Mouse (Mus musculus) neural tube, embryonic 13.5 days (tissue): ENCODE measurements around the gene Ube2r2. TPM values are rescaled to one million over a fixed set of nuclear protein-coding genes. Genes with fewer than 3 reads are reported as not detected.

Experiments
- ATAC-seq: fragments of 200-750 bp; cut with Nextera tagmentation; 2 replicates; pipeline ENCODE4 v1.8.0; 2017; ENCODE audit warnings: low read depth, mild to moderate bottlenecking, moderate TSS enrichment, moderate library complexity
- H3K27ac ChIP-seq: fragments of 300-500 bp; sonication (generic); replicated peaks from 2 replicates; pipeline ENCODE4 v1.5.1; 2015; ENCODE audit warnings: moderate library complexity, mild to moderate bottlenecking, inconsistent platforms
- H3K27me3 ChIP-seq: fragments of 300-500 bp; sonication (generic); 2 replicates; pipeline ENCODE4 v1.6.1; 2015; ENCODE audit warnings: mild to moderate bottlenecking, inconsistent platforms
- H3K36me3 ChIP-seq: fragments of 300-500 bp; sonication (generic); 2 replicates; pipeline ENCODE4 v1.6.1; 2015; ENCODE audit warnings: mild to moderate bottlenecking, inconsistent platforms
- H3K4me1 ChIP-seq: fragments of 300-500 bp; sonication (generic); replicated peaks from 2 replicates; pipeline ENCODE4 v1.6.1; 2015; ENCODE audit warnings: inconsistent platforms
- H3K4me2 ChIP-seq: fragments of 300-500 bp; sonication (generic); 2 replicates; pipeline ENCODE4 v1.6.1; 2015; ENCODE audit warnings: inconsistent platforms, mild to moderate bottlenecking, moderate library complexity
- H3K4me3 ChIP-seq: fragments of 300-500 bp; sonication (generic); 2 replicates; pipeline ENCODE4 v1.5.1; 2015; ENCODE audit warnings: mild to moderate bottlenecking, inconsistent platforms
- H3K9ac ChIP-seq: fragments of 300-500 bp; sonication (generic); 2 replicates; pipeline ENCODE4 v1.6.1; 2015; ENCODE audit warnings: moderate library complexity, mild to moderate bottlenecking, inconsistent platforms
- H3K9me3 ChIP-seq: fragments of 300-500 bp; sonication (generic); 2 replicates; pipeline ENCODE4 v1.6.1; 2016; ENCODE audit warnings: inconsistent platforms
- WGBS: fragments of 180-500 bp; shearing (Covaris S2); methylation state at CpG from one replicate; pipeline ENCODE4 v1.1.7; 2015; 5-methylcytosine and 5-hydroxymethylcytosine counted together
- polyA plus RNA-seq: library from polyadenylated mRNA; unstranded; fragments of >200 nt; fragmentation: Nextera tagmentation; extraction: Ambion mirVana; gene quantifications from 2 replicates; pipeline ENCODE4 v1.2.1, GENCODE M21; 2015

Ube2r2 gene
- 70.0 and 79.9 TPM in 2 replicates for polyA plus RNA-seq

DNA sequence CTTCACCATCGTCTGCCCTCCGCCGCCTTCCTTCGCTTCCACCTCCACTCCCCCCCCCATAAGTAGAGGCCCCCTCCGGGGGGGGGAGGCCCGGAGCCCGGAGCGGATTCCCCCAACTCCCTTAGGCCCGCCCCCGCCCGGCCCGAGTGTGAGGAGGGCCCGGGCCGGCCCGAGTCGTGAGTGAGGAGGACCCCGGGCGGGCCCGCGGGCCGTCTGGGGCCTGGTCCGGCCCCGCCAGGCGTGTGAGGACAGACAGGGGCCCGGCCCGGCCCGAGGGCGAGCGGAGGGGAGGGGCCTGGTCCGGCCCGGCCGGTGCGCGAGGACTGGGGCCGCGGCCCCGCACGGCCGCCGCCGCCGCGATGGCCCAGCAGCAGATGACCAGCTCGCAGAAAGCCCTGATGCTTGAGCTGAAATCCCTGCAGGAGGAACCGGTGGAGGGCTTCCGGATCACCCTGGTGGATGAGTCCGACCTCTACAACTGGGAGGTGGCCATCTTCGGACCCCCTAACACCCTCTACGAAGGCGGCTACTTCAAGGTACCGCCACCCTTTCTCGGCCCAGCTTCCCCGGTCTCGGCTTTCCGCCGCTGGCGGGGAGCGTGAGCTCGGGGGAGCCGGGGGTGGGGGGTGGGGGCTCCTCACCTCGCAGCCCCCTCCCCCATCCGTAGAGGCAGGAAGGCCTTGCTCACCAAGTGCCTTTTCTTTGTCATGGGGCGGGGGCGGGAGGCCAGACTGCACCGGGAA lies at the start of gene Ube2r2:
Ube2r2 (plus strand) TSS at position 33 of the 743 bp plus-strand sequence.
- Histone ChIP-seq H3K4me3 (peak within 1 kb of the TSS; percentile 92), H3K4me1 (peaks cover 32% of the 10 kb centered on the region), H3K9ac (peak within 1 kb of the TSS; percentile 100), H3K27ac (peak within 1 kb of the TSS; percentile 100), H3K36me3 (peaks cover 16% of the 10 kb centered on the region), H3K27me3 (no peaks in the 10 kb centered on the region), H3K4me2 (peak within 1 kb of the TSS; percentile 79), H3K9me3 (no peaks in the 10 kb centered on the region)
- 0% methylated on average over 58 of the region's 65 CpGs for WGBS
- ATAC-seq = peak; percentile 81

DNA sequence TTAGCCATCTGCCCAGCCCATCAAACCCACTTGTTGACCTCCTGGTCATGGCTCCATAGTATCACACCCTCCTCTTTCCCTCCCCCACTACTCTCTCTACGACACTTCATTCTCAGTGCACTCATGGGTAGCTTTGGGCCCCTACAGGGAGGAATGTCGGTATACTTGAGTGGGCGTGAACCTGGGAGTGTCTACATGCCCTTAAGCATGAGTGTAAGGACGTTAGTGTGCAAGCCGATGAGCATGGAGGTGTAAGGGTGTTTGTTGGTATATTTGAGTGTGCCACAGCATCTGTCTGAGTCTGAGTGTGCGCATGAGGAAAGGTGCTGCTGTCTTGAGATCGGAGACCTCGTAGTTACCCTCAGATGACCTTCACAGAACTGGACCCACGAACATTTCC lies 48.6 kb upstream of the Ube2r2 start:
- no peak for ATAC-seq
- Histone ChIP-seq H3K9me3 (no peaks in the 10 kb centered on the region), H3K9ac (no peak overlapping the region), H3K4me3 (no peak overlapping the region), H3K27me3 (no peaks in the 10 kb centered on the region), H3K4me1 (no peaks in the 10 kb centered on the region), H3K36me3 (no peaks in the 10 kb centered on the region), H3K27ac (no peak overlapping the region), H3K4me2 (no peak overlapping the region)
- WGBS = 75% methylated on average over 9 of the region's 9 CpGs

DNA sequence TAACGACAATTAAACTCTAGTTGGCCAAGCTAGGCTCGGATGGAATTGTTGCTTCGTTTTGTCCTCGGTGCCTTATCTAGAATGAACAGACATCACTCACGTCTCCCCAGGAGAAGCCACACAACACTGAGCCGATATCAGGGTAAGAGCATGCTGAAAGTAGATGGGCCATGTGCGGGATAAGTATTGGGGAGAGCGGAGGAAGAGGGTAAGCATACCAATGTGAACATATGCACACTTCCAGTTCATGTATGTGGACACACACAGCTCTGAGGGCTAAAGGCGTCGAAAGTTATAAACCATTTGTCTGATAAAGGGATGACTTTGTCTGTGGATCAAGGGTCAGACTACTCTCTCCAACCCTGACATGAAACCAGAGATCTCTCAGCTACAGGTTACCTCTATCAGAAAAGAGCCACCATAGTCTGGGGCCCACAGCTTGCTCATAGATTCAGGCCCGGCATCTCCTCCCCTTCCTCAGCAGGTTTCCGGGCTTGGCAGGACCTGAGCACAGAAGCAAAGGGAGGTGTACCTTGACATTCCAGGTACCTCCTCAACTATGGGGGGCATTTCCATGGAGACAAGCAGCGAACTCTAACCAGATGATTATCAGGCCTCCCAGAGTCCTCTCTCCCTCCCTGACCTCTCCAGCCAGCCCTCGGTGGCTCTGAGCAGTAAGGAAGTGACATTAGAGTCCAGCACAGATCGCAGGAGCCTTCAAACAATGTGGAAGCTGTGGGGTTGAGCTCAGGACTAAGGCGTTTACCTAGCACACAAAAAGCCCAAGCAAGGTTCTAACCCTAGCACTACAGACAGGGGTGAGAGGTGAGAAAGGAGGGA lies 47.9 kb upstream of the Ube2r2 start:
- Histone ChIP-seq H3K4me1 (no peaks in the 10 kb centered on the region), H3K4me2 (no peak overlapping the region), H3K27ac (no peak overlapping the region), H3K27me3 (no peaks in the 10 kb centered on the region), H3K4me3 (no peak overlapping the region), H3K36me3 (no peaks in the 10 kb centered on the region), H3K9me3 (no peaks in the 10 kb centered on the region), H3K9ac (no peak overlapping the region)
- no peak for ATAC-seq
- WGBS = 89% methylated on average over 16 of the region's 16 CpGs

DNA sequence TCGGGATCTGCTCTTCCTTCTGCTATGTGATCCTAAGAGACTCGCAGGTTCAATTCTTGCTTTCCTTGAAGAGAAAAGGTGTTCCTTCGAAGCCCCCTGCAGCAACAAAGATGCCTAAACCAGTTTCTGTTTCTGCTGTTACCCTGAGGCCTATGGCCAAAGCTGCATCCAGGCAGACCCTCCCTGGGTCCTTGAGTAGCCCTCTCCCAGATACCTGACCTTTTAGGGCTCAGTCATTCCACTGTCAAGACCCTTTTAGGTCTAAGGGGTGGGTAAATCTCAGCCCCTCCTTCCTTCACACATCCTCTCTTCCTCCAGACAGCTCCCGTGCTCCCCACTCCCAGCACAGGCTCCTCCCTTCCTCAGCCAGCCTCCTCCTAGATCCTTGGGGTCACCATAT lies 46.4 kb upstream of the Ube2r2 start:
- Histone ChIP-seq H3K9ac (no peak overlapping the region), H3K27ac (no peak overlapping the region), H3K9me3 (no peaks in the 10 kb centered on the region), H3K4me1 (no peaks in the 10 kb centered on the region), H3K27me3 (no peaks in the 10 kb centered on the region), H3K4me2 (no peak overlapping the region), H3K4me3 (no peak overlapping the region), H3K36me3 (no peaks in the 10 kb centered on the region)
- WGBS = 81% methylated on average over 4 of the region's 4 CpGs
- ATAC-seq = no peak

DNA sequence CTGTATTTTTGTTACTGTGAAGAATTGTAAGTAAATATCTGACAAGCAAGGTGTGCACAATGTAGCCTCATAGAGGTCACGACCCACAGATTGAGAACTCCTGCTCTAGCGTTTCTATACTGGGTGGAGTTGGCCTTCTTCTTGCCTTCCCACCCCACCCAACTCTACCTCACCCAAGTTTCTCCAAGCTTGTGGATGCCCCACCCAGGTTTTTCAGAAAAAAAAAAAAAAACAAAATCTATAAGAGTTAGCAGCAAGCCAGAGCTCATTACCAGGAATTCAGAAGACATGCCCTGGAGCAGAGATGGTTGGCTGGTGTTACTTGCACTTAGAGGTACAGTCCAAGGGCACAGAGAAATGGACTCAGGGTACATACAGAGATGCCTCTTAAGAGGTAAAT lies 45.8 kb upstream of the Ube2r2 start:
- no peaks in the 10 kb centered on the region for H3K27me3 ChIP-seq
- H3K27ac ChIP-seq = no peak overlapping the region
- H3K4me2 ChIP-seq = no peak overlapping the region
- WGBS = 72% methylated on average over 2 of the region's 2 CpGs
- no peaks in the 10 kb centered on the region for H3K9me3 ChIP-seq
- no peak overlapping the region for H3K4me3 ChIP-seq
- H3K36me3 ChIP-seq = no peaks in the 10 kb centered on the region
- no peak for ATAC-seq
- no peak overlapping the region for H3K9ac ChIP-seq
- H3K4me1 ChIP-seq = no peaks in the 10 kb centered on the region

DNA sequence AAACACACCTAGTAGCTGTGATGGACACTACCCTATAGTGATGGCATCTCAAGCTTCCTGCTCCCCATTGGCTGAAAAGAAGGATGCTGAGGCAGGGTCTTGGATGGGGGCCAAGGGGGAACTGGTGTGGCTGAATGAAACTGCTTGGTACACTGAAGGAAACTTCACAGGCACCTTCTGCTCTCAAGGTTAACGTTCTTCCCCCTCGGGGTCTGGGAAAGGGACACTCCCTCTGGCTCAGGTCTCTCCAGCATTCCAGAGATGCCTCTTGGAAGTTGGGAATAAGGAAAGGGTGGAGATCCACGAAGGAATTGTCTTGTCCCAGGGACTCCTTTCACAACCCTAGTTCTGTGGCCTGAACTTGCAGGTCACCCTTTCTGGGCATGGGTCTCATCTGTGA lies 44.2 kb upstream of the Ube2r2 start:
- H3K4me2 ChIP-seq = no peak overlapping the region
- H3K4me3 ChIP-seq = no peak overlapping the region
- H3K27ac ChIP-seq = no peak overlapping the region
- H3K36me3 ChIP-seq = no peaks in the 10 kb centered on the region
- WGBS = 65% methylated on average over 3 of the region's 3 CpGs
- no peaks in the 10 kb centered on the region; the same call in 1 of the 2 replicates for H3K4me1 ChIP-seq
- H3K9ac ChIP-seq = no peak overlapping the region
- peaks cover 9% of the 10 kb centered on the region for H3K27me3 ChIP-seq
- ATAC-seq = no peak
- H3K9me3 ChIP-seq = no peaks in the 10 kb centered on the region

DNA sequence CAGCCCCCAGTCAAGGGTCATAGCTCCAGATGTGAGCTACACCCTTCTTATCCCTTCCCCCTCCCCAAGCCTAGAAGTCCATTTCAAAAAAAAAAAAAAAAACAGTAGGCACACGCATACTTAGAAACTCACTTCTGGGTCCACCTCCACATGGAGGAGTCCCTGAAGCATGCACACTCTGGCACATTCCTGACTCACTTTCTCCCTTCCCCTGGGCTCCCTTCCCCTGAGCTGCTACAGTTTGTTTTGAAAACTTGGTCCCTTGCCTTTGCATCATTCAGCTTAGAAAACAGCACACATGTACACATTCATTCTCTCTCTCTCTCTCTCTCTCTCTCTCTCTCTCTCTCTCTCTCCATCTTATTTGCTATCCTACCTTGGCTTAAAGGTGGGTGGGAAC lies 42.6 kb upstream of the Ube2r2 start:
- H3K9ac ChIP-seq = no peak overlapping the region
- peaks cover 25% of the 10 kb centered on the region for H3K27me3 ChIP-seq
- no peak for ATAC-seq
- H3K27ac ChIP-seq = no peak overlapping the region
- H3K4me1 ChIP-seq = peaks cover 6% of the 10 kb centered on the region
- WGBS = 80% methylated on average over 1 of the region's 1 CpGs
- no peak overlapping the region for H3K4me2 ChIP-seq
- H3K9me3 ChIP-seq = no peaks in the 10 kb centered on the region
- H3K36me3 ChIP-seq = no peaks in the 10 kb centered on the region
- H3K4me3 ChIP-seq = no peak overlapping the region

DNA sequence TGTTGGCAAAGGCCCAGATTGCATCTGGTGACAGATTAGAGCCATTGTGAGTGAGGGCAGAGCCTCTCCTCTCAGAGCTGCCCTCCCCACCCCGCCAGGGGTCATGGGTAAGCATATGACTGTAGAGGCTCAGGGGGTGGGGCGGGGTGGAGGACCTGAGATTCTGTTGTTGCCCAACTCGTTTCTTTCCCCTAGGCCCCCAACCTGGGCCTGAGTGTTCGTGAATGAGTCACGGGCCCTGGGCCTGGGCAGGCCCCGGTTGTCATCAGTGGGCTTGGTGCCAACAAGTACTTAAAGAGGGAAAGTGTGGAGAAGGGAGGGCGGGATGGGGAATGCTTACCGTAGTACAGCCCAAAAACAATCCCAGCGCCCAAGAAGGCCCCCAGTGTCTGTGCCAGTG lies 41.2 kb upstream of the Ube2r2 start:
- Histone ChIP-seq H3K27ac (no peak overlapping the region), H3K4me2 (no peak overlapping the region), H3K9ac (no peak overlapping the region), H3K36me3 (no peaks in the 10 kb centered on the region), H3K9me3 (no peaks in the 10 kb centered on the region), H3K4me1 (peaks cover 15% of the 10 kb centered on the region), H3K4me3 (no peak overlapping the region), H3K27me3 (peaks cover 39% of the 10 kb centered on the region)
- ATAC-seq = no peak
- WGBS = 66% methylated on average over 9 of the region's 9 CpGs

DNA sequence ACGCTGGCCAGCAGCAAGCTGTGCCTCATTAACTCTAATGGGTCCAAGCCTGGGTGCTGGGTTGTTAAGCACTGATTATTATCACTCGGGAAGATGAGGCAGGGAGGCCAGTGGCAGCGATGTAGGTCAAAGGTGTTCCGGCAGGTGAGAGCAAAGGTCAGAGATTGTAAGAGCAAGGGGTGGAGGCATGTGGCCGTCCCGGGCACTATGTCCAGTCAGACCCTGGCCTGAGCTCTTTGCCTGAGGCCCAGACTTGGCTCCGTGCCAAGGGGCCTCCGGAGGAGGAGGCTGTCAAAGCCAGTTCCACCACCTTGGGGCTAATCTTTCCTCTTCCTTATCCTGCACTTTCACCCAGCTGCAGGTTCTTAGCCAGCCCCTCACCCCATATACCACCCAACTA lies 39.4 kb upstream of the Ube2r2 start:
- Histone ChIP-seq H3K27ac (no peak overlapping the region), H3K4me3 (no peak overlapping the region), H3K36me3 (no peaks in the 10 kb centered on the region), H3K9ac (no peak overlapping the region), H3K4me1 (peaks cover 15% of the 10 kb centered on the region), H3K9me3 (no peaks in the 10 kb centered on the region), H3K4me2 (no peak overlapping the region), H3K27me3 (peaks cover 43% of the 10 kb centered on the region)
- WGBS = 72% methylated on average over 8 of the region's 8 CpGs
- no peak for ATAC-seq

DNA sequence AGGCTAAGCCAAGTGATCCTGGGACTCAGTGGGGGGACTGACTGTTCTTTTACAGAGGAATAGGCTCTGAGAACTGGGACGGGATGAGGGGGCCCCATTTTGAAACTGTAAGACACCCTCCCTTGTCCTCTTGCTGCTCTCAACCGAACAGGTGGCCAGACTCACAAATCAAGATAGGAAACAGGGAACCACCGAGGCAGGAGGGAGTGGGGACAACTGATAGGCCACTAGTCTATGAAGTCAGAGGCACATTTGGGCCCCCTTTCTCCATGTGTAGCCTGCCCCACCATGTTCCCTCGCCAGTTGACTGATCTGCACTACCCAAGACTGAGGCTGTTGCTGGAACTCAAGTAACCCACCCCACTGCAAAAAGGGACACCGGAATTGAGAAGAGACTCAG lies 38.7 kb upstream of the Ube2r2 start:
- Histone ChIP-seq H3K27ac (no peak overlapping the region), H3K4me1 (peaks cover 15% of the 10 kb centered on the region), H3K27me3 (peaks cover 43% of the 10 kb centered on the region), H3K4me2 (no peak overlapping the region), H3K9me3 (no peaks in the 10 kb centered on the region), H3K4me3 (no peak overlapping the region), H3K36me3 (no peaks in the 10 kb centered on the region), H3K9ac (no peak overlapping the region)
- no peak for ATAC-seq
- 74% methylated on average over 5 of the region's 5 CpGs for WGBS

DNA sequence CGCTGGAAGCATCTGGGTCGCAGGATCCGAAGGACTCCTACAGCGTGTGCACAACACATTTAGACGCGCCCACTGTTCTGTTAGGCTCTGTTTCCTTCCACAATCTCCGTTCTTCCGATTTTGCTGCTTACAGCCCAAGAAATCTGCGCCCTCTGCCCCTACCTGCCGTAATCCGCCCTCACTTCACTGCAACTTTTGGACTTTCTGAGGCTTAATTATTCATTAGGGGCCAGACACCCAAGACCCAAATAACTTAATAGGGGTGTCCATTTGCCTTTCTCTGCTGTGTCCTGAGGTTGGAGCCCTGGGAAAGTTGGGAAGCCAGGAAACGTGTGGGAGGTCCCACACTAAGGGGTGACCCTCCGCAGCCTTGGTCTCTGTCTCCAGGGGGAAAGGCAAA lies 38.2 kb upstream of the Ube2r2 start:
- no peak for ATAC-seq
- Histone ChIP-seq H3K9me3 (no peaks in the 10 kb centered on the region), H3K27ac (no peak overlapping the region), H3K4me2 (peak overlapping the region; percentile 91), H3K27me3 (peaks cover 43% of the 10 kb centered on the region), H3K36me3 (no peaks in the 10 kb centered on the region), H3K9ac (0 out of 2 replicates have a peak overlapping the region, but pooled peaks have one; percentile 69), H3K4me1 (peaks cover 15% of the 10 kb centered on the region), H3K4me3 (peak overlapping the region; percentile 46; the same call in 1 of the 2 replicates)
- 48% methylated on average over 13 of the region's 13 CpGs for WGBS

DNA sequence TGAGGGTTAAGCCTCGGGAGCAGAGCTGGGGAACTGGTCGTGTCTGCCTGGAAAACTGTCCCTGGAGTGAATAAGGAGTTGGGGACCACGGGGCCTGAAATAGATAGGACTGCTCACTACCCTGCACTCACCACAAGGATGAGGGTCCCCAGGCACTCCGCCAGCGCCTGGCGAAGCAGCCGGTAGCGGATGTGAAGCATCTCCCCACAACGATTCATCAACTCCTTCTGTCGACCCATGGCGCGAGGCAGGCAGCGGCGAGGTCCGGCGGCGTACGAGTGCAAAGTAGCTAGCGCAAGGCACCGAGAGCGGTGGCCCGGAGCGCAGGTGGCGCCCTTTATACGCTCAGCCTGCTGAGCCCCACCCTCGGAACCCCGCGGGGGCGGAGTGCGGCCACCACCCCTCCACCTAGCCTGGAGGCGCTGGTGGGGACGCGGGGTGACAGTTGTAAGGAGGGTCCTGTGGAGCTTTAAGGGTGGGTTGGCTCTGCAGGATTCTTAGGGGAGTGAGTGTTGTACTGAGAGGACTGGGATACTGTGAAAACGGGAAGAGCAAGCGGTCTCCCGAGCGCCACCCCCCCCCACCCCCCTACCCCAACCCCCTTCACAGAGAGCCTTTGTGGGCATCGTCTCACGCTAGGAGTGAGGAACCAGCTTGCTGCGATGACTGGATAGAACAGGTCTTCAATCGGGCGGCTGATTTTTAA lies 37.5 kb upstream of the Ube2r2 start, which contains the start of gene Aqp3:
Aqp3 (minus strand) TSS at position 313 of the 706 bp plus-strand sequence.
- H3K4me3 ChIP-seq = peak within 1 kb of the TSS; percentile 46

More for the DNA sequence above, 37.5 kb upstream of the Ube2r2 start, which contains the start of gene Aqp3:
- Histone ChIP-seq H3K4me2 (peak within 1 kb of the TSS; percentile 91), H3K4me1 (peaks cover 15% of the 10 kb centered on the region), H3K9me3 (no peaks in the 10 kb centered on the region), H3K9ac (peak within 1 kb of the TSS; percentile 69), H3K36me3 (no peaks in the 10 kb centered on the region), H3K27ac (no peak within 1 kb of the TSS), H3K27me3 (peaks cover 43% of the 10 kb centered on the region)
- under 1% methylated on average over 42 of the region's 42 CpGs for WGBS
- peak; percentile 55 for ATAC-seq
